Mouse (Mus musculus): ENCODE measurements around the gene Atxn7l1. TPM values are rescaled to one million over a fixed set of nuclear protein-coding genes. Genes with fewer than 3 reads are reported as not detected.

Gene Atxn7l1
- polyA plus RNA-seq, 1 experiment from 2014 or later, result 12.9 TPM

- no peak for ATAC-seq
- WGBS, result 78% methylated on average over 4 of the region's 4 CpGs
- Histone ChIP-seq H3K4me1 (ENCODE audit: control insufficient read depth, insufficient read depth, low read length) (peaks cover 6% of the 10 kb centered on the region), H3K27ac (ENCODE audit: low read length) (no peak overlapping the region), H3K27me3 (replicated peaks; ENCODE audit: control insufficient read depth, insufficient read depth, low read length) (no peaks in the 10 kb centered on the region), H3K4me2 (ENCODE audit: low read depth, low read length) (no peak overlapping the region), H3K9me3 (ENCODE audit: control insufficient read depth, low read length) (no peaks in the 10 kb centered on the region), H3K4me3 (ENCODE audit: low read length) (no peak overlapping the region), H3K36me3 (ENCODE audit: control insufficient read depth, insufficient read depth, low read length) (no peaks in the 10 kb centered on the region), H3K9ac (ENCODE audit: low read depth, low read length) (no peak overlapping the region)
Observed at GRCm38 (mm10) chr12:33332046-33332445, 184.6 kb downstream of the Atxn7l1 start.

DNA sequence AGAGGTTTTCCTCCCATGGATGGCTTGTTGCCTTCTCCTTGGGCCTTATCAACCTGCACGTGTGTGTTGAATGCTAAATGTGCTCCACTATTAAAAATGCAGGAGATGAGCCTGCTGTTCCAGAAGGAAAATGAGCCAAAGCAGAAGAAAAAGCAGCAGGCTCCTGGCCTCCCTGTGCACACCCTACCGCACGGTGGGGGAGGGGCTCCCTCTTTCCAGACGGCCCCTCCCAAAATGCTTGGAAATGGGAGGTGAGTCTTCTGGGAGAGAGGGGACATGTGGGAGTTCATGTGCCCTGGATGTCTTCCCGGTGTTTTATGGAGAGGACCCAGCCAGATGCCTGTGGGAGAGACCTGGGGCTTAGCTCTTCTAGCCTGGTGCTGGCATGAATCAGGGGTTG lies 185.3 kb downstream of the Atxn7l1 start:
- no peak for ATAC-seq
- no peaks in the 10 kb centered on the region for H3K27me3 ChIP-seq (replicated peaks; ENCODE audit: control insufficient read depth, insufficient read depth, low read length)
- 59% methylated on average over 5 of the region's 5 CpGs for WGBS

GRCm38 (mm10) chr12:33333914-33334313 lies 186.4 kb downstream of the Atxn7l1 start:
- H3K27me3 ChIP-seq (replicated peaks; ENCODE audit: control insufficient read depth, insufficient read depth, low read length), result no peaks in the 10 kb centered on the region
- no peak overlapping the region for H3K4me3 ChIP-seq (ENCODE audit: low read length)
- H3K27ac ChIP-seq (ENCODE audit: low read length), result no peak overlapping the region
- no peak overlapping the region for H3K4me2 ChIP-seq (ENCODE audit: low read depth, low read length)
- no peaks in the 10 kb centered on the region for H3K36me3 ChIP-seq (ENCODE audit: control insufficient read depth, insufficient read depth, low read length)
- WGBS, result 28% methylated on average over 8 of the region's 8 CpGs
- H3K4me1 ChIP-seq (ENCODE audit: control insufficient read depth, insufficient read depth, low read length), result peaks cover 6% of the 10 kb centered on the region
- no peaks in the 10 kb centered on the region for H3K9me3 ChIP-seq (ENCODE audit: control insufficient read depth, low read length)
- no peak overlapping the region for H3K9ac ChIP-seq (ENCODE audit: low read depth, low read length)
- ATAC-seq, result peak; percentile 81

More for the DNA sequence above, 185.3 kb downstream of the Atxn7l1 start:
- Histone ChIP-seq H3K9me3 (ENCODE audit: control insufficient read depth, low read length) (no peaks in the 10 kb centered on the region), H3K4me1 (ENCODE audit: control insufficient read depth, insufficient read depth, low read length) (peaks cover 6% of the 10 kb centered on the region), H3K4me2 (ENCODE audit: low read depth, low read length) (no peak overlapping the region), H3K4me3 (ENCODE audit: low read length) (no peak overlapping the region), H3K36me3 (ENCODE audit: control insufficient read depth, insufficient read depth, low read length) (no peaks in the 10 kb centered on the region), H3K9ac (ENCODE audit: low read depth, low read length) (no peak overlapping the region), H3K27ac (ENCODE audit: low read length) (no peak overlapping the region)

GRCm38 (mm10) chr12:33334511-33334910 lies 187.0 kb downstream of the Atxn7l1 start:
- Histone ChIP-seq H3K4me2 (ENCODE audit: low read depth, low read length) (no peak overlapping the region), H3K27ac (ENCODE audit: low read length) (no peak overlapping the region), H3K4me3 (ENCODE audit: low read length) (no peak overlapping the region), H3K9me3 (ENCODE audit: control insufficient read depth, low read length) (no peaks in the 10 kb centered on the region), H3K4me1 (ENCODE audit: control insufficient read depth, insufficient read depth, low read length) (peaks cover 6% of the 10 kb centered on the region), H3K9ac (ENCODE audit: low read depth, low read length) (no peak overlapping the region), H3K27me3 (replicated peaks; ENCODE audit: control insufficient read depth, insufficient read depth, low read length) (no peaks in the 10 kb centered on the region), H3K36me3 (ENCODE audit: control insufficient read depth, insufficient read depth, low read length) (no peaks in the 10 kb centered on the region)
- 92% methylated on average over 2 of the region's 2 CpGs for WGBS
- no peak for ATAC-seq

- no peak overlapping the region for H3K27ac ChIP-seq (ENCODE audit: low read length)
- no peak overlapping the region for H3K4me3 ChIP-seq (ENCODE audit: low read length)
- H3K9ac ChIP-seq (ENCODE audit: low read depth, low read length), result no peak overlapping the region
- no peaks in the 10 kb centered on the region for H3K36me3 ChIP-seq (ENCODE audit: control insufficient read depth, insufficient read depth, low read length)
- no peaks in the 10 kb centered on the region for H3K9me3 ChIP-seq (ENCODE audit: control insufficient read depth, low read length)
- 84% methylated on average over 5 of the region's 5 CpGs for WGBS
- no peak overlapping the region for H3K4me2 ChIP-seq (ENCODE audit: low read depth, low read length)
- no peak for ATAC-seq
- H3K27me3 ChIP-seq (replicated peaks; ENCODE audit: control insufficient read depth, insufficient read depth, low read length), result no peaks in the 10 kb centered on the region
- peaks cover 6% of the 10 kb centered on the region for H3K4me1 ChIP-seq (ENCODE audit: control insufficient read depth, insufficient read depth, low read length)
Observed at GRCm38 (mm10) chr12:33334951-33335350, 187.5 kb downstream of the Atxn7l1 start.

GRCm38 (mm10) chr12:33335410-33335809 lies 187.9 kb downstream of the Atxn7l1 start:
- H3K4me3 ChIP-seq (ENCODE audit: low read length), result no peak overlapping the region
- ATAC-seq, result no peak

DNA sequence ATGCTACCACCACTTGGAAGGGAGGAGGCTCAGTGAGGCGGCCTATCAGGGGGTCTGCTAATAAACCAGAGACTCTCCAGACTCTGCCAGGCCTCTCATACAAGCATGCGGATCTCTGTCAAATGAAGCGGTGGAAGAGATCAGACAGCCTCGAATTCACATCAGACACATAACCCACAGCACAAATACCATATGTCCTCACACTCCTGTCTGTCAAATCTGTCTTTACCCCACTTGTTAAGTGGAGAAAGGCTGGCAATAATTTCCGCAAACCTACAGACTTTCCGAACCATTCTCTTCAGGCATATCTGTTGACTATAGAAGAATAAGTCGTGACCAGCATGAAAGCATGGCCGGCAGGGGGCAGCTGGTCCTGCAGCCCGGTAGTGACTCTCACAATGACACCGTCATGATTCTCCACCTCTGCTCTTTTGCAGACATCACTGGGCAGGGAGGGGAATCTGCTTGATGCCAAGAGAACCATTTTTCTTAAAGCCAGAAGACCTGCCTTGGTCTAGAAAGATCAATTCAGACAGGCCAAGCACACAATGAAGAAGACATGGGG lies 189.2 kb downstream of the Atxn7l1 start:
- H3K27ac ChIP-seq (ENCODE audit: low read length), result no peak overlapping the region
- ATAC-seq, result no peak
- no peaks in the 10 kb centered on the region for H3K4me1 ChIP-seq (ENCODE audit: control insufficient read depth, insufficient read depth, low read length)
- H3K9ac ChIP-seq (ENCODE audit: low read depth, low read length), result no peak overlapping the region
- H3K9me3 ChIP-seq (ENCODE audit: control insufficient read depth, low read length), result no peaks in the 10 kb centered on the region
- no peaks in the 10 kb centered on the region for H3K36me3 ChIP-seq (ENCODE audit: control insufficient read depth, insufficient read depth, low read length)
- no peak overlapping the region for H3K4me2 ChIP-seq (ENCODE audit: low read depth, low read length)
- WGBS, result 70% methylated on average over 10 of the region's 10 CpGs
- no peaks in the 10 kb centered on the region for H3K27me3 ChIP-seq (replicated peaks; ENCODE audit: control insufficient read depth, insufficient read depth, low read length)
- H3K4me3 ChIP-seq (ENCODE audit: low read length), result no peak overlapping the region

More at GRCm38 (mm10) chr12:33335410-33335809, 187.9 kb downstream of the Atxn7l1 start:
- no peaks in the 10 kb centered on the region for H3K27me3 ChIP-seq (replicated peaks; ENCODE audit: control insufficient read depth, insufficient read depth, low read length)
- H3K27ac ChIP-seq (ENCODE audit: low read length), result no peak overlapping the region
- H3K9ac ChIP-seq (ENCODE audit: low read depth, low read length), result no peak overlapping the region
- 66% methylated on average over 4 of the region's 4 CpGs for WGBS
- H3K36me3 ChIP-seq (ENCODE audit: control insufficient read depth, insufficient read depth, low read length), result no peaks in the 10 kb centered on the region
- H3K4me1 ChIP-seq (ENCODE audit: control insufficient read depth, insufficient read depth, low read length), result peaks cover 3% of the 10 kb centered on the region
- H3K4me2 ChIP-seq (ENCODE audit: low read depth, low read length), result no peak overlapping the region
- no peaks in the 10 kb centered on the region for H3K9me3 ChIP-seq (ENCODE audit: control insufficient read depth, low read length)

GRCm38 (mm10) chr12:33337289-33337688 lies 189.8 kb downstream of the Atxn7l1 start:
- Histone ChIP-seq H3K4me2 (ENCODE audit: low read depth, low read length) (no peak overlapping the region), H3K36me3 (ENCODE audit: control insufficient read depth, insufficient read depth, low read length) (no peaks in the 10 kb centered on the region)
- 65% methylated on average over 4 of the region's 4 CpGs for WGBS

DNA sequence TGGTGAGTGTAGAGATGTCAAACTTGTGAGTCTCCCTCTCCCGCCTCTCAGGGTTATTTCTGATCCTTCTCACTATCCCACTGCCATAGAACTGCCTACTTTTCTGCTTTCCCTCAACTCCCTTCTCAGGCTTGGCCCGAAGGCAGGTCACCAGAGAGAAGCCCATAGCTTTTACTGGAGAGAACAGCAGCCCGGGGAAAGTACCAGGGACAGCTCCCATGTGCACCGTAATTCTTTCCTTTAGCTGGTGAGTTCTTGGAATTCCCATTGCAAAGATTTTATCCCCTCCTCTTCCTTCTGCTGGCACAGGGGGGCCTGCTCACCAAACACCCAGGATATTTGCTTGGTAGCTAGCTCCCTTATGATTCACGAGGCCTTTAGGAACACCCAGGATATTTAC lies 190.7 kb downstream of the Atxn7l1 start:
- no peak for ATAC-seq
- WGBS, result 32% methylated on average over 5 of the region's 5 CpGs
- H3K4me3 ChIP-seq (ENCODE audit: low read length), result no peak overlapping the region

More at GRCm38 (mm10) chr12:33337289-33337688, 189.8 kb downstream of the Atxn7l1 start:
- Histone ChIP-seq H3K4me3 (ENCODE audit: low read length) (no peak overlapping the region), H3K9ac (ENCODE audit: low read depth, low read length) (no peak overlapping the region), H3K27me3 (replicated peaks; ENCODE audit: control insufficient read depth, insufficient read depth, low read length) (no peaks in the 10 kb centered on the region), H3K9me3 (ENCODE audit: control insufficient read depth, low read length) (no peaks in the 10 kb centered on the region), H3K4me1 (ENCODE audit: control insufficient read depth, insufficient read depth, low read length) (no peaks in the 10 kb centered on the region), H3K27ac (ENCODE audit: low read length) (no peak overlapping the region)
- no peak for ATAC-seq

DNA sequence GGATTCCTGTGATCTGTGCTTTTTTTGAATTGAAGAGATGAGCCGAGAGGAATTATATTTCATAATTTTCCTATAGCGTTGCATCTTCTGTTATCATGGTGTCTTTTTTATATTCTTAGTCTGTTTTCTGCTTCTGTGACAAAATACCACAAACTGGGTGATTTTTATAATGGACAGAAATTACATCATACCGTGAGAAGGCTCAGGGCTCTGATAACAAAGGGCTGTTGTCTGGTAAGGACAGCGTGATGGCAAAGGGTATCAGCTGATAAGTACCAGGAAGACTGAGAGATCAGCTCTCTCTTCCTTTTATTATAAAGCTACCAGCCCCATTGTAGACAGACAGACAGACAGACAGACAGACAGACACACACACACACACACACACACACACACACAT lies 192.3 kb downstream of the Atxn7l1 start:
- 85% methylated on average over 4 of the region's 4 CpGs for WGBS
- H3K9ac ChIP-seq (ENCODE audit: low read depth, low read length), result no peak overlapping the region
- H3K9me3 ChIP-seq (ENCODE audit: control insufficient read depth, low read length), result no peaks in the 10 kb centered on the region
- H3K4me2 ChIP-seq (ENCODE audit: low read depth, low read length), result no peak overlapping the region
- no peak overlapping the region for H3K27ac ChIP-seq (ENCODE audit: low read length)
- peaks cover 2% of the 10 kb centered on the region; the same call in 1 of the 2 replicates for H3K4me1 ChIP-seq (ENCODE audit: control insufficient read depth, insufficient read depth, low read length)
- H3K27me3 ChIP-seq (replicated peaks; ENCODE audit: control insufficient read depth, insufficient read depth, low read length), result no peaks in the 10 kb centered on the region
- no peak overlapping the region for H3K4me3 ChIP-seq (ENCODE audit: low read length)
- no peak for ATAC-seq
- no peaks in the 10 kb centered on the region for H3K36me3 ChIP-seq (ENCODE audit: control insufficient read depth, insufficient read depth, low read length)

More for the DNA sequence above, 190.7 kb downstream of the Atxn7l1 start:
- Histone ChIP-seq H3K27ac (ENCODE audit: low read length) (no peak overlapping the region), H3K9ac (ENCODE audit: low read depth, low read length) (no peak overlapping the region), H3K4me2 (ENCODE audit: low read depth, low read length) (no peak overlapping the region), H3K9me3 (ENCODE audit: control insufficient read depth, low read length) (no peaks in the 10 kb centered on the region), H3K4me1 (ENCODE audit: control insufficient read depth, insufficient read depth, low read length) (no peaks in the 10 kb centered on the region), H3K36me3 (ENCODE audit: control insufficient read depth, insufficient read depth, low read length) (no peaks in the 10 kb centered on the region), H3K27me3 (replicated peaks; ENCODE audit: control insufficient read depth, insufficient read depth, low read length) (no peaks in the 10 kb centered on the region)
